Mouse (Mus musculus): ENCODE results near the gene Tns1.

DNA sequence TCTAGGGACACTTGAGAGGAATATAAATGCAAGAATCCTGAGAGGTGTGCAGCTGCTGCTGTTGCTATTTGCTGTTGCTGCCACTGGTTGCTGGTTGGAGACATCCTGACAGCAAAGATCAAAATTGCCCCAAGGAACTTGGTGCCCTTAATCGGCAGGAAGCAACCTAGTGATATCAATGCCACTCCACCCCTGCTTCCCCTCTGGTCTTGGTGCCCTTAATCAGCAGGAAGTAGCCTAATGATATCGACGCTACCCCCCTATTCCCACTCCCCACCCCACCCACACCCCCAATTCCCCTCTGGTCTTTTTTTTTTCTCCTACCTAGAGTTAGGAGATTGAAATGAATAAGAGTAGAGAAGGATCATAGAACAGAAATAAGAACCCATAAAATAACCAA lies 48.5 kb upstream of the Tns1 start:
- TF ChIP-seq CTCF (IDR thresholded peaks at IDR 0.05): no peak
- no peak for TF ChIP-seq EP300 (IDR thresholded peaks at IDR 0.05)

All from lung, postnatal 0 days (tissue).